Mouse (Mus musculus) bone marrow macrophage, adult 2 months (primary cell): ENCODE results near the gene Aig1.

Source experiments
- CTCF ChIP-seq: IDR thresholded peaks from 2 replicates; pipeline ENCODE4 v1.5.1; 2012; ENCODE audit warnings: low read depth, mild to moderate bottlenecking, low read length, moderate library complexity
- POLR2A ChIP-seq: IDR thresholded peaks from 2 replicates; pipeline ENCODE4 v1.6.1; 2012; ENCODE audit warnings: mild to moderate bottlenecking, low read depth, low read length, borderline replicate concordance

DNA sequence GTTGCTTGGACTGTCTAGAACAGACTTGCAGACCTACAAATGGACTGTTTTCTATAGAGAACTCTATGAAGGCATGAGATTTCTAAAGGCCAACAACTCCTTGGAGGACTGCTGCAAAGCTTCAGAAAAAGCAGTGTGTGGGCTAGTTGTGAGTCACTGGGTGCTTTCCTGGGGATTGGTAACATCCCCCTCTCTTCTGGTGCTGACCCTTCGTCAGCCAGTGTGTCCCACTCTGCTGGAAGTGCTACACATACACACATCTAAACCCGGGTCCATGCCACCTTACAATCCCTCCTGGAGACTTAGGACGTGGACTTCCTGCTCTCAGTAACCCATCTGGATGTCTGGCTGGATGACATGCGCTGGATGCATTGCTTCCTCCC is 6.2 kb upstream of the Aig1 start:
- TF ChIP-seq POLR2A (no peak), CTCF (no peak)
